Mouse (Mus musculus): ENCODE results near the gene Crmp1.

GRCm38 (mm10) chr5:37215276-37215675, 26.5 kb upstream of the Crmp1 start:
- TF ChIP-seq EP300 (IDR thresholded peaks at IDR 0.05; ENCODE audit: insufficient read depth, low read depth, low read length) (no peak), POLR2A (IDR thresholded peaks at IDR 0.05; ENCODE audit: insufficient read depth, low read depth, low read length) (no peak), CTCF (IDR thresholded peaks at IDR 0.05) (no peak)

All from heart, adult 2 months (tissue).